Mouse (Mus musculus) leukemia stem cell, adult 10-12 weeks (primary cell): ENCODE data around the gene Gm20792. TPM values are rescaled to one million over a fixed set of nuclear protein-coding genes. Genes with fewer than 3 reads are reported as not detected.

ENCODE experiments used
- polyA plus RNA-seq: library from polyadenylated mRNA; stranded (reverse); fragments of >175 nt; gene quantifications from 2 replicates; pipeline ENCODE4 v1.2.3, GENCODE M21; 2012; ENCODE audit warnings: low replicate concordance

The Gm20792 gene
- not detected in 2 replicates for polyA plus RNA-seq

GRCm38 (mm10) chrY:48311555-48311954 is at the start of gene Gm20792:
Gene Gm20792, plus strand, starts transcription at chrY:48311855.

